Mouse (Mus musculus) ES-E14 (cell line): Measurements from ENCODE around the gene Apbb1ip. TPM values are rescaled to one million over a fixed set of nuclear protein-coding genes. Genes with fewer than 3 reads are reported as not detected.

Source experiments
- DNase-seq: peaks from one replicate; pipeline ENCODE4 v3.0.0-alpha.2; 2013; ENCODE audit warnings: low read depth, low spot score
- H3K27ac ChIP-seq: 2 replicates; pipeline ENCODE4 v1.5.1; 2012; ENCODE audit warnings: low read depth, mild to moderate bottlenecking, low read length, moderate library complexity, mixed read lengths; ENCODE audit not compliant: poor library complexity, insufficient read depth, severe bottlenecking
- H3K36me3 ChIP-seq: 2 replicates; pipeline ENCODE4 v1.6.1; 2012; ENCODE audit warnings: mild to moderate bottlenecking, low read length, moderate library complexity, mixed read lengths; ENCODE audit not compliant: control insufficient read depth, poor library complexity, insufficient read depth, severe bottlenecking
- H3K4me1 ChIP-seq, 2 experiments: fragments of 150-350 bp in 1 of 2; sonication (generic) in 1 of 2; 2 replicates each; pipeline ENCODE4 v1.6.1; 2012; ENCODE audit warnings: low read length in 2 of 2, mild to moderate bottlenecking in 1 of 2, mixed read lengths in 1 of 2; ENCODE audit not compliant: control insufficient read depth in 2 of 2, insufficient read depth in 2 of 2, poor library complexity in 1 of 2
- H3K4me3 ChIP-seq, 2 experiments: fragments of 150-350 bp in 1 of 2; sonication (generic) in 1 of 2; 2 replicates each; pipeline ENCODE4 v1.5.1; 2012; ENCODE audit warnings: low read length in 2 of 2, low read depth in 1 of 2, mild to moderate bottlenecking in 1 of 2, mixed read lengths in 1 of 2; ENCODE audit not compliant: insufficient read depth in 1 of 2, poor library complexity in 1 of 2, severe bottlenecking in 1 of 2
- H3K9ac ChIP-seq: 2 replicates; pipeline ENCODE4 v1.6.1; 2012; ENCODE audit warnings: low read depth, mild to moderate bottlenecking, low read length, mixed read lengths; ENCODE audit not compliant: poor library complexity, insufficient read depth, severe bottlenecking
- H3K9me3 ChIP-seq: fragments of 150-350 bp; sonication (generic); 2 replicates; pipeline ENCODE4 v1.6.1; 2012; ENCODE audit warnings: low read depth, mild to moderate bottlenecking, low read length; ENCODE audit not compliant: control insufficient read depth, insufficient read depth
- CHD2 ChIP-seq: IDR thresholded peaks from 2 replicates; pipeline ENCODE4 v1.6.1; 2014; ENCODE audit warnings: mild to moderate bottlenecking, low read depth, low read length, inconsistent platforms
- HCFC1 ChIP-seq: IDR thresholded peaks from 2 replicates; pipeline ENCODE4 v1.6.1; 2012; ENCODE audit warnings: low read length, inconsistent platforms, borderline replicate concordance; ENCODE audit not compliant: insufficient read depth
- MAFK ChIP-seq: IDR thresholded peaks from 2 replicates; pipeline ENCODE4 v1.6.1; 2014; ENCODE audit warnings: mild to moderate bottlenecking, low read depth, low read length, inconsistent platforms; ENCODE audit not compliant: insufficient read depth
- ZC3H11A ChIP-seq: IDR thresholded peaks from 2 replicates; pipeline ENCODE4 v1.6.1; 2012; ENCODE audit warnings: low read depth, mild to moderate bottlenecking, inconsistent platforms, low read length, borderline replicate concordance
- ZNF384 ChIP-seq: IDR thresholded peaks from 2 replicates; pipeline ENCODE4 v1.6.1; 2012; ENCODE audit warnings: low read depth, low read length, inconsistent platforms
- in situ Hi-C, 2 experiments: fragments of 600-800 bp; cut with MboI; formaldehyde crosslinking; loops; one replicate each; pipeline ENCODE4 v1.15.1; 2025; ENCODE audit warnings: low sequenced_read_pairs in 2 of 2, inconsistent platforms in 1 of 2; ENCODE audit not compliant: unreplicated experiment in 2 of 2
- total RNA-seq: library from RNA; depleted of rRNA; stranded (reverse); fragments of 300-350 nt; gene quantifications from 2 replicates; pipeline ENCODE4 v1.2.3, GENCODE M21; 2012

The Apbb1ip gene
- total RNA-seq, 1 experiment: 0.18 TPM

DNA sequence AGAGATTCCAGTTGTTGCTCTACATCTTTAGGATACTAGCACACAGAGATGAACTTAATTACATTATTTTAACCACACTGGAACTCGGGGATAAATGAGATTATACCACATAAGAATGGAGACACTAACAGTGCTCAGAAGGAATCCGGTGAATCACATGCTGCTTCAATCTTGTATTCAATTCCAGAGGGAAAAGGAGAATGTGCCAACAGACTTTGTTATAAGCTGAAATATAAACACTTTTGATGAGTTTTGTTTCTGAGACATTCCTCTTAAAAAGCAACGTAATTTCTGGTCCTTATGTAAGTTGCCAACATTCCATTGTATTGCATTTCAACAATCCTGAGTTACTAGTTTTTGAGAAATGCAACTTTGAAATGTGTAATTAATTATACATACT is 1.8 kb downstream of the Apbb1ip start:
- TF ChIP-seq MAFK (no peak), ZC3H11A (no peak), ZNF384 (no peak), CHD2 (no peak), HCFC1 (no peak)
- in situ Hi-C loops: no loop called here
- peaks cover 1 to 3% of the 10 kb centered on the region in 2 experiments; a peak in 1 of 4 replicates for H3K4me1 ChIP-seq
- no peak overlapping the region for H3K4me3 ChIP-seq
- H3K9ac ChIP-seq: no peak overlapping the region
- DNase-seq: no peak
- no peak overlapping the region for H3K27ac ChIP-seq
- H3K9me3 ChIP-seq: no peaks in the 10 kb centered on the region
- no peaks in the 10 kb centered on the region for H3K36me3 ChIP-seq

DNA sequence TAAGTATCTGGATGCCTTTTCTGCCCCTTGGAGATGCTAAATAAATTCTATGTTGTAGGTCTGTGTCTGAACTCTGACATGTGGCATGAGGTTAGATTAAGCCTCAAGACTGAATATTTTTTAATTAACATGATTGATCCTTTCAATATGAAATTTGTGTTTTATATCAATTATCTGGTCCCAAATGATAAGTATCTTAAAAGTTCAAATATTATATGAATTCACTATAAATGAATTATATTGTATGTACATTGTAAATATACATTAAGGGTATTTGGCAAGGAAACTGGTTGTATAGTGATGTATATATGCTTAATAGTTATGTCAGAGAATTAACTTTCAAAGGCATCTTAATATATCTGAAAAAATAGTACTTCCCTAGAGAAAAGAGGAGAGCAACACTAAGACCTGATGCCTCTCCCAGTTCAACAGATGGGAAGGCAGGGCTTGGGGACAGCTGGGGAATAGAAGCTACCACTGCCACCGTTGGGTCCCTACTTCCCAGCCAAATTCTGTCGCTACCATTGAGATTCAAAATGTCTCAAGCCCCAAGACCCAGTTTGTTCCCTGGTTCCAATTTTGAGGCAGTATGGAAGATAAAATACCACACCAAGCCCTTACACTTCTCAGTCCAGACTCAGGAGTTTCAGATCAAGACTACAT is 2.8 kb downstream of the Apbb1ip start:
- in situ Hi-C loops: no loop called here

DNA sequence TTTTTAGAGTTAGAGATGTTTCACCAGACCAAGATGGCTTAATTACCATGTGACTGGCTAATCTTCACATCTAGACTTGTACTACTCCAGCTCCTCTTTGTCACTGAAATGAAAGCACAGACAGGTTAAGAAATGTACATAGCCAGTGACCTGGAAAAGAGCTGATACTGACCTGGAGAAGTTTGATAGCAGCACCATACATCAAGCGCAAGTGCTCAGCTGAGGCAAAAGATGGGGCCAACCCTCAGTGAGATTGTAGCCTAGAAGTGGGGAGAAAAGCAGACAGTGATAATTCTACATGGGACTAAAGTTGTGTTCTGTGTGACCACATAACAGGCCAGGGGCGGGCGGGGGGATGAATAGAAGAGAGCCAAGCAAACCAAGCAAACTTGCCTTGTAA is 3.9 kb downstream of the Apbb1ip start:
- Histone ChIP-seq H3K9me3 (no peaks in the 10 kb centered on the region), H3K27ac (no peak overlapping the region), H3K9ac (no peak overlapping the region), H3K4me1 (peaks cover 1 to 3% of the 10 kb centered on the region in 2 experiments; a peak in 1 of 4 replicates), H3K4me3 (no peak overlapping the region), H3K36me3 (no peaks in the 10 kb centered on the region)
- DNase-seq: no peak
- in situ Hi-C loops: no loop called here
- TF ChIP-seq MAFK: no peak
- TF ChIP-seq CHD2: no peak
- TF ChIP-seq HCFC1: no peak
- TF ChIP-seq ZC3H11A: no peak
- no peak for TF ChIP-seq ZNF384

More for the DNA sequence above, 2.8 kb downstream of the Apbb1ip start:
- H3K36me3 ChIP-seq: no peaks in the 10 kb centered on the region
- no peak for DNase-seq
- peaks cover 1 to 3% of the 10 kb centered on the region in 2 experiments; a peak in 1 of 4 replicates for H3K4me1 ChIP-seq
- no peak overlapping the region for H3K4me3 ChIP-seq
- no peak overlapping the region for H3K27ac ChIP-seq
- no peaks in the 10 kb centered on the region for H3K9me3 ChIP-seq
- H3K9ac ChIP-seq: no peak overlapping the region
- TF ChIP-seq HCFC1: no peak
- no peak for TF ChIP-seq MAFK
- no peak for TF ChIP-seq ZNF384
- no peak for TF ChIP-seq ZC3H11A
- no peak for TF ChIP-seq CHD2

DNA sequence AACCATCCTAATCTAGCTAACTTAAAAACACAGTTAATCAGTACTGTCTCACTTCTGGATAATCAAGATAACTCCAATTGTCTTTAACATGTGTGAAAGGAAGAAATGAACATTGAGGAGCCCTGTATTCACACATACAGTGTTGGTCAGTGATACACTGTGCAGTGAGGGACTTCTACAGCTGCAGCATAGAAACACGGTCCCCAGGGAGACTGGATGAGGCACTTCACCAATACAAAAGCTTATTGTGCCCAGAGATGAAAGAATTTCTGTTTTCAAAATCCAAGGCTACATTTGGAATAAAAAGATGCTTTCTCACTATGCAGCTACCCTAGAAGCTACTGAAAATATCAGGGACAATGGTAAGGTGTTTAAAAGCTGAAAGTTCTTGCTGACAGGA is 7.0 kb downstream of the Apbb1ip start:
- no peak for TF ChIP-seq ZC3H11A
- TF ChIP-seq ZNF384: no peak
- TF ChIP-seq MAFK: no peak
- TF ChIP-seq CHD2: no peak
- TF ChIP-seq HCFC1: no peak
- Histone ChIP-seq H3K36me3 (no peaks in the 10 kb centered on the region), H3K9me3 (no peaks in the 10 kb centered on the region), H3K4me1 (no peaks in the 10 kb centered on the region), H3K4me3 (no peak overlapping the region), H3K9ac (no peak overlapping the region), H3K27ac (no peak overlapping the region)
- DNase-seq: no peak
- in situ Hi-C loops: no loop called here
